9 mouse cellular contexts compared by ENCODE assay signal in genomic region chr5:107873886-107874302, GRCm38 (mm10). TPM values are rescaled to one million over a fixed set of nuclear protein-coding genes. Genes with fewer than 3 reads are reported as not detected.
DNase-seq lines count a peak whose midpoint lies in the region; ATAC-seq and TF ChIP-seq lines count a peak whose summit lies in the region.
"Had no signal": no experiment of that assay in that cellular context is flagged by ENCODE, and none has a peak within 500 bp of the region (broad histone marks: within the 10 kb centered on the region; RNA-seq: fewer than 3 reads in every experiment).

No protein-coding gene starts in this region.

- no peak for TF ChIP-seq CTCF in bone marrow, adult 2 months (IDR thresholded peaks at IDR 0.05; ENCODE audit: control insufficient read depth, insufficient read depth, low read length)

- intact Hi-C loops in heart, postnatal 36 days (cut with DNase I) = no loop called here

- no peaks in the 10 kb centered on the region for H3K9me3 ChIP-seq in heart, embryonic 10.5 days
- no peaks in the 10 kb centered on the region for H3K9me3 ChIP-seq in liver, embryonic 16.5 days (replicated peaks; ENCODE audit: control insufficient read depth, low read length)

- peak overlapping the region; percentile 67 for H3K4me2 ChIP-seq in liver, embryonic 16.5 days (ENCODE audit: low read depth, low read length)

- peak; percentile 89 for DNase-seq in heart, embryonic 10.5 days (ENCODE audit: low spot score)
- DNase-seq in heart, postnatal 36 days = no peak
- peak; percentile 41 to 52 for DNase-seq in frontal cortex, postnatal 36 days (ENCODE audit: low spot score in 2 of 2)
- no peak for DNase-seq in kidney, postnatal 25 days
- no peak for DNase-seq in adrenal gland, postnatal 36 days
- no peak for DNase-seq in embryo, embryonic 11 days

- WGBS in heart, embryonic 10.5 days = 43% methylated on average over 7 of the region's 7 CpGs
- 54% methylated on average over 7 of the region's 7 CpGs for WGBS in bone marrow, adult 2 months
- WGBS in liver, embryonic 16.5 days (ENCODE audit: insufficient replicate concordance) = 17% methylated on average over 7 of the region's 7 CpGs

- TF ChIP-seq POLR2A in bone marrow, adult 2 months (IDR thresholded peaks at IDR 0.05; ENCODE audit: borderline replicate concordance, control insufficient read depth, low read depth, low read length) = no peak

- no peaks in the 10 kb centered on the region for H3K27me3 ChIP-seq in heart, embryonic 10.5 days (ENCODE audit: insufficient read depth, poor library complexity, severe bottlenecking)
- H3K27me3 ChIP-seq in liver, embryonic 16.5 days (ENCODE audit: control insufficient read depth, insufficient read depth, low read depth, low read length) = no peaks in the 10 kb centered on the region

- H3K27ac ChIP-seq in heart, embryonic 10.5 days = peak overlapping the region; percentile 75
- peak overlapping the region; percentile 87 for H3K27ac ChIP-seq in bone marrow, adult 2 months (ENCODE audit: control insufficient read depth, insufficient read depth, low read depth, low read length, poor library complexity)
- peak overlapping the region; percentile 98 for H3K27ac ChIP-seq in liver, embryonic 16.5 days (ENCODE audit: low read length)

- H3K9ac ChIP-seq in liver, embryonic 16.5 days (ENCODE audit: low read depth, low read length) = peak overlapping the region; percentile 75

- peak; percentile 51 for ATAC-seq in liver, embryonic 16.5 days (ENCODE audit: low read depth)

- no peaks in the 10 kb centered on the region for H3K36me3 ChIP-seq in heart, embryonic 10.5 days
- peaks cover 11% of the 10 kb centered on the region for H3K36me3 ChIP-seq in liver, embryonic 16.5 days (ENCODE audit: control insufficient read depth, insufficient read depth)

- peaks cover 27% of the 10 kb centered on the region for H3K4me1 ChIP-seq in heart, embryonic 10.5 days
- H3K4me1 ChIP-seq in bone marrow, adult 2 months (ENCODE audit: control insufficient read depth, insufficient read depth, low read length) = peaks cover 1% of the 10 kb centered on the region; the same call in 1 of the 2 replicates
- peaks cover 33% of the 10 kb centered on the region for H3K4me1 ChIP-seq in liver, embryonic 16.5 days (ENCODE audit: control insufficient read depth, low read depth, low read length)

- peak overlapping the region; percentile 30; the same call in 1 of the 2 replicates for H3K4me3 ChIP-seq in heart, embryonic 10.5 days
- peak overlapping the region; percentile 71 for H3K4me3 ChIP-seq in bone marrow, adult 2 months (replicated peaks; ENCODE audit: control insufficient read depth, low read depth, low read length)
- H3K4me3 ChIP-seq in liver, embryonic 16.5 days (ENCODE audit: low read depth, low read length) = peak overlapping the region; percentile 71

RNA-seq across cellular contexts. Expression of gene Evi5, which starts 1.0 kb away (rescaled TPM):
- polyA plus RNA-seq in heart, embryonic 10.5 days (2016; fragmentation: Nextera tagmentation; extraction: Ambion mirVana) = 43.3 and 53.9 TPM in 2 replicates
- total RNA-seq in heart, postnatal 36 days (2021) = 10 to 100 TPM; 19.5 to 21.5 TPM
- polyA plus RNA-seq in bone marrow, adult 2 months (2011; ENCODE audit: insufficient read depth, insufficient read length, low replicate concordance, missing spikeins) = 48.1 and 50.0 TPM in 2 replicates
- polyA plus RNA-seq in liver, embryonic 16.5 days (2015; fragmentation: Nextera tagmentation; extraction: Ambion mirVana) = 57.8 and 59.8 TPM in 2 replicates
- 10 to 100 TPM; 56.3 to 59.7 TPM for total RNA-seq in adrenal gland, postnatal 36 days (2021)

RNA-seq across cellular contexts. Expression of gene Rpl5, which starts 26.4 kb away (rescaled TPM):
- polyA plus RNA-seq in heart, embryonic 10.5 days (2016; fragmentation: Nextera tagmentation; extraction: Ambion mirVana) = 61.9 and 78.8 TPM in 2 replicates
- 10 to 100 TPM; 29.9 to 37.3 TPM for total RNA-seq in heart, postnatal 36 days (2021)
- 31.5 and 104 TPM in 2 replicates for polyA plus RNA-seq in bone marrow, adult 2 months (2011; ENCODE audit: insufficient read depth, insufficient read length, low replicate concordance, missing spikeins)
- 20.5 and 23.9 TPM in 2 replicates for polyA plus RNA-seq in liver, embryonic 16.5 days (2015; fragmentation: Nextera tagmentation; extraction: Ambion mirVana)
- 10 to 100 TPM; 57.8 to 72.1 TPM for total RNA-seq in adrenal gland, postnatal 36 days (2021)

RNA-seq across cellular contexts. Expression of gene Ube2d2b, which starts 44.0 kb away (rescaled TPM):
- polyA plus RNA-seq in heart, embryonic 10.5 days (2016; fragmentation: Nextera tagmentation; extraction: Ambion mirVana) = 0.20 and 0.25 TPM in 2 replicates
- total RNA-seq in heart, postnatal 36 days (2021) = not detected
- not detected in 2 replicates for polyA plus RNA-seq in bone marrow, adult 2 months (2011; ENCODE audit: insufficient read depth, insufficient read length, low replicate concordance, missing spikeins)
- polyA plus RNA-seq in liver, embryonic 16.5 days (2015; fragmentation: Nextera tagmentation; extraction: Ambion mirVana) = 0.33 and 0.40 TPM in 2 replicates
- total RNA-seq in adrenal gland, postnatal 36 days (2021) = not detected
- polyA plus RNA-seq: large intestine, adult 2 months had no signal

Comparison
In these comparisons a context has a peak if more than half of its experiments do, and no peak if none do; other contexts are left out.
1. DNase-seq: peak in heart, embryonic 10.5 days (single experiment) and frontal cortex, postnatal 36 days (2 of 2); none in heart, postnatal 36 days (0 of 2), kidney, postnatal 25 days (0 of 2), adrenal gland, postnatal 36 days (0 of 2) and embryo, embryonic 11 days (single experiment).
2. Peak in every context shown above with its lines, with median percentiles within 50 percentile points of each other: H3K27ac ChIP-seq and H3K4me3 ChIP-seq.